Mouse (Mus musculus): ENCODE results near the gene Dpy19l3.

Gene Dpy19l3

DNA sequence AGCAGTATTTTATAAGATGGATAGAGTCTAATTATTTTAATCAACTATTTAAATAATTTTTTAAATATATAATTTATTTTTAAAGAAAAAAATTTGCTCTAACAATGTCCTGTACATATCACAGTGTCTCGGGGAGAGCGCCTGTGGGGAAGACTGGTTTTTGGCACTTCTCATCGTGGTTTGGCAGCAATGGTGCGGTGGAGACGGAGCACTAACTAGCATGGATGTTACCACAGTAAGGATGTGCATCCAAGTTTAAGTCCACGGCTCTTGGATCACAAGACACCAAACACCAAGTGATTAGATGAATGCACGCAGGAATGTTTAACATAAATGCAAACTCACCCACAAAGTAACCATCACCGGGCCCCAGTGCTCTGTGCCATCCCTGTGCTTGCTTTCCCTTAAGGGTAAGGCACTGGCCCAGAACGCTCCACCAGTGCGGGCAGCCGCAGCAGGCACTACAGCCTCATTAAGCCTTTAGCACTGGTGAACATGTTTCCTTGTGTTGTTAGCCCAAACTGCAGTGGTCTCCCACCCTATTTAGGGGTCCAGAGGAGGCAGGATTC is 65.4 kb downstream of the Dpy19l3 start:
- DNase-seq (ENCODE audit: low spot score in 2 of 2): no peak

DNA sequence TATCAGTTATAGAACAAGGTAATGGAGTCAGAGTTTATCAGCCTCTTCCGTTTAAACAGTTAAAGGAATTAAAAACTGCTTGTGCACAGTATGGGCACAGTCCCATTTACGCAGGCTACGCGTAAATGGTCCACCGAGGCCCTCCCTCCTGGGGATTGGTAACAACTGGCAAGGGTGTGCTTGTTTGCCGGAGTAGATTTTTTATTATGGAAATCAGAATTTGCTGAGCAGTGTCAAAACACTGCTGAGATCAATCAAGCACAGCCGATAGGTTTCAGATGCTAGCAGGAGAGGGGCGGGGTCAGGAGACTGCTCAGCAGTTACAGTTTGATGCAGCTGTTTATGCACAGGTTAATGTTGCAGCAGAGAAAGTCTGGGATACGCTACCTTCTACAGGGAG is 66.0 kb downstream of the Dpy19l3 start:
- DNase-seq (ENCODE audit: low spot score in 2 of 2): no peak

GRCm38 (mm10) chr7:35687229-35687628 is 67.0 kb downstream of the Dpy19l3 start:
- no peak for DNase-seq (ENCODE audit: low spot score in 2 of 2)

- DNase-seq (ENCODE audit: low spot score in 2 of 2): peak in 1 of 2 experiments; percentile 39
These were observed 67.5 kb downstream of the Dpy19l3 start for GRCm38 (mm10) chr7:35686756-35687155.

- DNase-seq (ENCODE audit: low spot score in 2 of 2): no peak
These were observed 68.0 kb downstream of the Dpy19l3 start for GRCm38 (mm10) chr7:35686216-35686615.

- DNase-seq (ENCODE audit: low spot score in 2 of 2): no peak
These were observed 70.7 kb downstream of the Dpy19l3 start for GRCm38 (mm10) chr7:35683409-35684122.

DNA sequence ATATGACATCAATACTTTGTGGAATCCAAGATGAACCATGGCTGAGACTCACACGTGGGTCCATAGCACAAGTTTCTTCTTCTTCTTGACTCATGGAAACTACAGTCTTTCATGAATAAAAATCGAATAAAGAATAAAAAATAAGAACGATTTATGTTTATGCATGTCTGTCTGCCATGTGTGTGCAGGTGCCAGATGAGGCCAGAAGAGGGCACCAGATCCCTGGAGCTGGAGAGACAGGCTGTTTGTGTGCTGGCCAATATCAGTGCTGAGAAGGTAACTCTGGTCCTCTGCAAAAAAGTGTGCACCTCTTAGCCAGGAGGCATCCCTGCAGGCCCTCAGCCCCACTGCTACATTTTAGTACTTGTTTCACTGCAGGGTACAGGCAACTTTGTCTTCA is 72.7 kb downstream of the Dpy19l3 start:
- no peak for DNase-seq (ENCODE audit: low spot score in 2 of 2)

DNA sequence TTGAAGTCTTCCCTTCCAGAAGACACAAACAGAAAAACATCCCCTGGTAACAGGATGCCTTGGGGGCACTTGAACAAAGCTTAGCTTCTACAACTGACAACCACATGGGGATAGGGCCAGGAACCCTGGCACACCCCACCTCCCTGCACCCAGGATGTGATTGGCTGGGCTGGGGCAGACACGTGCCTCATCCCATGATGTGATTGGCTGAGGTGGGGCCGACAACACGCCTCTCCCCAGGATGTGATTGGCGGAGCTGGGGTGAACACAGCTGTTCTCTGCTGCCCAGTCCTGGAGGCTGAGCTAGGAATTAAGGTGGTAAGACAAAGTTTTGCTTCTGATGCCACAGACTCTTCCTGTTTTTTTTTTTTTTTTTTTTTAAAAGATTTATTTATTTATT is 75.3 kb downstream of the Dpy19l3 start:
- DNase-seq (ENCODE audit: low spot score in 2 of 2): no peak

GRCm38 (mm10) chr7:35668066-35669041 is 85.9 kb downstream of the Dpy19l3 start:
- DNase-seq (ENCODE audit: low spot score in 2 of 2): no peak

GRCm38 (mm10) chr7:35663790-35664376 is 90.4 kb downstream of the Dpy19l3 start:
- no peak for DNase-seq (ENCODE audit: low spot score in 2 of 2)

GRCm38 (mm10) chr7:35659173-35659572 is 95.1 kb downstream of the Dpy19l3 start:
- DNase-seq (ENCODE audit: low spot score in 2 of 2): no peak

GRCm38 (mm10) chr7:35657829-35658228 is 96.4 kb downstream of the Dpy19l3 start:
- no peak for DNase-seq (ENCODE audit: low spot score in 2 of 2)

DNA sequence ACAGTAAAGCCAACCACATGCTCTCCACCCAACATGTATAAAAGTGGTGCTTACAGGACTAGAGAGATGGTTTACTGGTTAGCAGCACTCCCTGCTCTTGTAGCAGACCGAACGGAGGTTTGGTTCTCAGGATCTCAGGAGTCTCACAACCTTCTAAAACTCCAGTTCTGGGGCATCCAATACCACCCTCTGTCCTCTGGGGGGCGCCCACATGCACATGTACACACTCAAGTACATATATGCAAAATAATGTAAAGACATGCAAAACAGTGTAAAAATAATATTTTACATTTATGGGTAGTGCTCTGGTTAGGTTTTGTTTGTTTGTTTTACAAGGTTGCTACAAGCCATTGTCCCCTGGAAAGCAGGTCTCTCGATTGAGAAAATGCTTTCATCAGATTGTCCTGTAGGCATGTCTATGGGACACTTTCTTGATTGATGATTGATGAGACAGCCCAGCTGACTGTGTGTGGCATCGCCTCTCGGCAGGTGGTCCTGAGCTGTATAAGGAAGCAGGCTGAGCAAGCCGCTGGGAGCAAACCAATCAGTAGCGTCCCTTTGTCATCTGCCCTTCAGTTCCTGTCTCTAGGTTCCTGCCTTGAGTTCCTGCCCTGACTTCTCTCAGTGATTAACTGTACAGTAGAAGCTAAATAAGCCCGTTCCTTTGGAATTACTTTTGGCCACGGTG is 102.5 kb downstream of the Dpy19l3 start:
- DNase-seq (ENCODE audit: low spot score in 2 of 2): no peak

DNA sequence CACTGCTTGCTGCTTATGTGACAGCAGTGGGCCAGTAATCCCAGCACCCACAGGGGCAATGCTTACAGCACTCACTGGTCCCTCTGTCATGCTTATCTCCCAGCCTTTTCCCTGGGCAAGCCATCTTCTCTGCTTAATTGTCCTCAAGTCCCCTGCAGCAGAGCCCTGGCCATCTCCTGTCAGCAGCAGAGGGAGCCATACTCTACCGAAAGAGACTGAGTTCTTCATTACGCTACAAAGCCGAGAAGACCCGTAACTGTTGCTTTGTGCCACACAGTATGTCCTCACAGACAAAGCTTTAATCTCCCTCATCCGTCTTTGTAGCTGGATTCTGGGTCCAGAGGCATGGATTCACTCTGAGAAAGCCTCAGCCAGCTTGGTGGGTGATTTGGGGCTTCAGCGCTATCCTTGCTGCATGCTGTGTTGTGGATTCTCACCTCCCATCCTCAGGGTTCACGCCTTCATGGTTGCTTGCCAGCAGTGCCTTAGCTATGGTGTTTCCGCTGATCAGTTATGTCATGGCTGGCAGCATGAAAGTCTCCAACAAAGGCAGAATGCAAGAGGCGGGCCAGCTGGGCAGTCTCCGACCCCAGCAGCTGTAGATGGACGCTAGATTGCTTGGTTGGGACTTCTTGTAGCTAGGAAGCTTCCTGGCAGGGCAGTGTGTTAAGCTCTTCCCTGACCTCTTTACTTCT is 103.4 kb downstream of the Dpy19l3 start:
- peak; percentile 28 to 33 for DNase-seq (ENCODE audit: low spot score in 2 of 2)

DNA sequence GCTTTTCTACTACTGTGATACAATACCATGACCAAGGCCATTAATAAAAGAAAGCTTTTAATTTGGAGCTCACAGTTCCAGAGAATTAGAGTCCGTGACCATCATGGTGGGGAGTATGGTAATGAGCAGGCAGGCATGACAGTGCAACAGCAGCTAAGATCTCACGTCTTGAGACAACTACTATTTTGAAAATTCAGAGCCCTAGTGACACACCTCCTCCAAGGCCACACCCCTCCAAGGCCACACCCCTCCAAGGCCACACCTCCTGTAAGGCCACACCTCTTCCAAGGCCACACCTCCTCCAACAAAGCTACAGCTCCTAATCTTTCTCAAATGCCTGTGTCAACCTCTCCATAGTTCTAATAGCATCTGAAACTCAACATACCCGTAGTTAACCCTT is 105.2 kb downstream of the Dpy19l3 start:
- no peak for DNase-seq (ENCODE audit: low spot score in 2 of 2)

DNA sequence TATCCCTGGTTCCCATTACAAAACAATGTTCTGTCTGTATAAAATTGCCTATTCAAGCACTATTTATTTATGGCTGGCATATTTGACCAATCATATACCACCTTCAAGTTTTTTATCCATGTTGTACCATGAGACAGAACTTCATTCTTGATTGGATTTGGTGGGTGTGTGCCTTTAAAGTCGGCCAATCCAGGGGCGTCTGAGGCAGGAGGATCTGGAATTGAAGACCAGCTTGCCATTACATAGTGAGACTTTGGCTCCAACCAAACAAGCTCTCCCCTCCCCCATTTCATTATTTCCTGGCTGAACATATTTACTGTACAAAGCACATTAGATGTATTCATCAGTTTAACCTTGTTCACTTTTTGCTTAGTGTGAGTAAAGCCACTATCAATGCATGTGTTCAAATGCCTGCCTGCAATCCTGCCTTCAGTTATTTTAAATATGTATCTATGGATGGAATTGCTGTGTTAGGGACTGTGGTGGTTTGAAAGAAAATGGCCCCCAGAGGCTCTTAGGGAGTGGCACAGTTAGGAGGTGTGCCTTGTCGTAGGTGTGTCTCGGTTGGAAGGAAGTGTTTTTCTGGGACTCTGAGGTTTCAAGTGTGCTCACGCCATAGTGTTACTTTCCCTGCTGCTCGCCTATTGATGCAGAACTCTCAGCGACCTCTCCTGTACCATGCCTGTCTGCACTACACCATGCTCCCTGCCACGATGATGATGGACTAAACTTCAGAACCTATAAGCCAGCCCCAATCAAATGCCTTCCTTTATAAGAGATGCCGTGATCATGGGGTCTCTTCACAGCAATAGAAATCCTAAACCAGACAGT is 105.8 kb downstream of the Dpy19l3 start:
- DNase-seq (ENCODE audit: low spot score in 2 of 2): no peak

DNA sequence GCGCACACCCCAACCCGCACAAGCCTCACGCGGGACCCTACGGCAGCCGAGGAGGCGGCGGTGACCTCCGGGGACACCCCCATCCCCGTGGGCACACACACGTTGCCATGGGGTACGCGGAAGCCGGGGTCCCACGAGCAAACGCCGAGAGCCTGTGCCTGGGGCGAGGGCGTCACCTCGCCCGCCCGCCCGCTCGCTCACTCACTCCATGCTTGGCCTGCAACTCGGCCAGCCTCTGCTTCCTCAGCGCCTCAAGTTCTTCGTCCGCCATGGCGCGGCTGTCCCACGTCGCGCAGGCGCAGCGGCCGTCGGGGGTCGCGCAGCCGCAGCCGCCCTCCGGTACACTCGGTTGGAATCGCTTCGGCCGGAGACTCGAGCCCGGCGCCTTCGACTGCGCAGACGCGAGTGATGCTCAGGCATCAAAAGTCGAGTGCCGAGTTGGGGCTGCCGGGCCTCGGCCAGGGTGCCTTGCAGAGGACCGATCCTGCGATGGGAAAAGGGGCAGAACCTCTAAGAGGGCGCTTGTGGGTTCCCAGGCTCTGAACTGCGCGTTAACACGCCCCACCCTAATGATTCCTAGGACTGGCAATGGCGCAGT is 107.1 kb downstream of the Dpy19l3 start, which contains the start of gene Pdcd5:
TSS of gene Pdcd5 (minus strand) at position 421 of the 598 bp plus-strand sequence.
- peak; percentile 97 to 98 for DNase-seq (ENCODE audit: low spot score in 2 of 2)

- no peak for DNase-seq (ENCODE audit: low spot score in 2 of 2)
These were observed 107.8 kb downstream of the Dpy19l3 start for GRCm38 (mm10) chr7:35646317-35647081.

DNA sequence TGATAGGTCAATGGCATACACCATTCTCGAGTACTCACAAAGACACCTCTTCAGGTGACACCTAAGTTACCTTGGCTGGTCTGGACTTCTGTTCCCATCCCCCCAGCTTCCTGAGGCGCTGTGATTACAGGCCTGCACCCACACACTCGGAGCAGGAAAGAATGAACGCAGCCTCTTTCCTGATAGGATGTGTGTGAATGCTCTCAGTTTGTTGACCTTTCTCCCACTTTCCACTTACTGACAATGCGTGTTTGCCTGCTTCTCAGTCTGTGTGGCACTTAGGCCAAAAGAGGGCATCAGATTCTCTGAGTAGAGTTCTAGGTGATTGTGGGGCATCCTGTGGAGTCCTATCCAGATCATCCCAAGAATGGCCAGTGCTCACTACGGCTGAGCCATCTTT is 114.2 kb downstream of the Dpy19l3 start:
- no peak for DNase-seq (ENCODE audit: low spot score in 2 of 2)
